Mouse (Mus musculus): ENCODE measurements around the gene Gja1. TPM values are rescaled to one million over a fixed set of nuclear protein-coding genes. Genes with fewer than 3 reads are reported as not detected.

Gja1 gene
- polyA plus RNA-seq, 1 experiment from 2014 or later: 141 TPM

GRCm38 (mm10) chr10:56405934-56406333 is 28.8 kb downstream of the Gja1 start:
- Histone ChIP-seq H3K4me2 (replicated peaks; ENCODE audit: low read depth) (no peak overlapping the region), H3K4me3 (ENCODE audit: low read depth, low read length) (no peak overlapping the region), H3K27ac (replicated peaks) (0 out of 2 replicates have a peak overlapping the region, but pooled peaks have one; percentile 40), H3K9ac (ENCODE audit: low read length) (no peak overlapping the region), H3K36me3 (ENCODE audit: control insufficient read depth, insufficient read depth, low read length) (no peaks in the 10 kb centered on the region), H3K4me1 (replicated peaks; ENCODE audit: control insufficient read depth, insufficient read depth) (no peaks in the 10 kb centered on the region), H3K27me3 (ENCODE audit: control insufficient read depth, insufficient read depth, low read length) (no peaks in the 10 kb centered on the region), H3K9me3 (ENCODE audit: control insufficient read depth, low read length) (no peaks in the 10 kb centered on the region)
- no peak for DNase-seq (ENCODE audit: low spot score)
- no peak for ATAC-seq (ENCODE audit: low FRiP score, low TSS enrichment)
- TF ChIP-seq EP300 (optimal IDR thresholded peaks at IDR 0.05): no peak
- no peak for TF ChIP-seq CTCF (IDR thresholded peaks at IDR 0.05; ENCODE audit: low read depth)
- 59% methylated on average over 9 of the region's 9 CpGs for WGBS

- H3K36me3 ChIP-seq (ENCODE audit: control insufficient read depth, insufficient read depth, low read length): no peaks in the 10 kb centered on the region
- 79% methylated on average over 6 of the region's 6 CpGs for WGBS
- no peak for DNase-seq (ENCODE audit: low spot score)
- H3K9me3 ChIP-seq (ENCODE audit: control insufficient read depth, low read length): no peaks in the 10 kb centered on the region
- H3K4me1 ChIP-seq (replicated peaks; ENCODE audit: control insufficient read depth, insufficient read depth): no peaks in the 10 kb centered on the region
- 0 out of 2 replicates have a peak overlapping the region, but pooled peaks have one; percentile 40 for H3K27ac ChIP-seq (replicated peaks)
- H3K4me2 ChIP-seq (replicated peaks; ENCODE audit: low read depth): no peak overlapping the region
- no peak overlapping the region for H3K4me3 ChIP-seq (ENCODE audit: low read depth, low read length)
- ATAC-seq (ENCODE audit: low FRiP score, low TSS enrichment): no peak
- TF ChIP-seq EP300 (optimal IDR thresholded peaks at IDR 0.05) (no peak), CTCF (IDR thresholded peaks at IDR 0.05; ENCODE audit: low read depth) (peak; percentile 37)
- no peak overlapping the region for H3K9ac ChIP-seq (ENCODE audit: low read length)
- H3K27me3 ChIP-seq (ENCODE audit: control insufficient read depth, insufficient read depth, low read length): no peaks in the 10 kb centered on the region
These were observed 29.4 kb downstream of the Gja1 start for GRCm38 (mm10) chr10:56406386-56407130.

DNA sequence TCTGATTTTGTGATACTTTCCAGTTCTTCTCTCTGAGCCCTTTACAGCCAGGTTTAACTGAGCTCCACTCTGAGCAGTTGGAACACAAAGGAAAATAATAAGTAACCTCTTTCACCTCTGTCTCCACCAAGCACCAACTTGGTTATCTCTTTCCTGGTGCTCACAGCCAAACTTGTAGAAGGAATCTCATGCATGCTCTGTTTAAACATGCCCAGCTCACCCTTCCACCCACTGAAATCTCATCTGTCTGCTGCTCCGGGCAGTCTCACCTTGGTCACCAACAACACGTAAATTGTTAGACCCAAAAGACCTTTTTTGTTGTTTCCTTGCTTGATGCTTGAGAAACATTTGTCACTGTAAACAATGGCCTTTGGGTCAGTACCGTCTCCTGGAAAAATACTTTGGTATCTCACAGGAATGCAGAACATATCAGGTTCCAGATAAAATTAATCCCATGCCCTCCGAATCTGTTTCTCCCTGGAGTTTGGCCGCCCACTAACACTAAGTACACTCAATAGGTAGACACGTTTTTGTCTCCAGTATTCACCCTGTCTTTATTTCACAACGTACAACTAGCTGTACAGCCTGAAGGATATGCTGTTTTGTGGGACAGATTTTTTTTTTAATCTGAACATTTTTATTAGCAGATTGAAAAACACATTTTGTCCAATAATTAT is 38.9 kb downstream of the Gja1 start:
- WGBS: 44% methylated on average over 7 of the region's 7 CpGs
- Histone ChIP-seq H3K27me3 (ENCODE audit: control insufficient read depth, insufficient read depth, low read length) (no peaks in the 10 kb centered on the region), H3K9ac (ENCODE audit: low read length) (no peak overlapping the region), H3K4me1 (replicated peaks; ENCODE audit: control insufficient read depth, insufficient read depth) (no peaks in the 10 kb centered on the region), H3K27ac (replicated peaks) (no peak overlapping the region), H3K9me3 (ENCODE audit: control insufficient read depth, low read length) (no peaks in the 10 kb centered on the region), H3K4me3 (ENCODE audit: low read depth, low read length) (no peak overlapping the region), H3K36me3 (ENCODE audit: control insufficient read depth, insufficient read depth, low read length) (no peaks in the 10 kb centered on the region), H3K4me2 (replicated peaks; ENCODE audit: low read depth) (no peak overlapping the region)
- DNase-seq (ENCODE audit: low spot score): no peak
- ATAC-seq (ENCODE audit: low FRiP score, low TSS enrichment): no peak
- no peak for TF ChIP-seq EP300 (optimal IDR thresholded peaks at IDR 0.05)
- no peak for TF ChIP-seq CTCF (IDR thresholded peaks at IDR 0.05; ENCODE audit: low read depth)

- no peak overlapping the region for H3K4me2 ChIP-seq (replicated peaks; ENCODE audit: low read depth)
- no peak overlapping the region for H3K27ac ChIP-seq (replicated peaks)
- H3K36me3 ChIP-seq (ENCODE audit: control insufficient read depth, insufficient read depth, low read length): no peaks in the 10 kb centered on the region
- H3K9ac ChIP-seq (ENCODE audit: low read length): no peak overlapping the region
- ATAC-seq (ENCODE audit: low FRiP score, low TSS enrichment) (no peak), DNase-seq (ENCODE audit: low spot score) (no peak)
- H3K9me3 ChIP-seq (ENCODE audit: control insufficient read depth, low read length): no peaks in the 10 kb centered on the region
- H3K27me3 ChIP-seq (ENCODE audit: control insufficient read depth, insufficient read depth, low read length): no peaks in the 10 kb centered on the region
- 76% methylated on average over 4 of the region's 4 CpGs for WGBS
- no peak overlapping the region for H3K4me3 ChIP-seq (ENCODE audit: low read depth, low read length)
- TF ChIP-seq CTCF (IDR thresholded peaks at IDR 0.05; ENCODE audit: low read depth) (no peak), EP300 (optimal IDR thresholded peaks at IDR 0.05) (no peak)
- no peaks in the 10 kb centered on the region for H3K4me1 ChIP-seq (replicated peaks; ENCODE audit: control insufficient read depth, insufficient read depth)
These were observed 45.4 kb downstream of the Gja1 start for GRCm38 (mm10) chr10:56422518-56422917.

DNA sequence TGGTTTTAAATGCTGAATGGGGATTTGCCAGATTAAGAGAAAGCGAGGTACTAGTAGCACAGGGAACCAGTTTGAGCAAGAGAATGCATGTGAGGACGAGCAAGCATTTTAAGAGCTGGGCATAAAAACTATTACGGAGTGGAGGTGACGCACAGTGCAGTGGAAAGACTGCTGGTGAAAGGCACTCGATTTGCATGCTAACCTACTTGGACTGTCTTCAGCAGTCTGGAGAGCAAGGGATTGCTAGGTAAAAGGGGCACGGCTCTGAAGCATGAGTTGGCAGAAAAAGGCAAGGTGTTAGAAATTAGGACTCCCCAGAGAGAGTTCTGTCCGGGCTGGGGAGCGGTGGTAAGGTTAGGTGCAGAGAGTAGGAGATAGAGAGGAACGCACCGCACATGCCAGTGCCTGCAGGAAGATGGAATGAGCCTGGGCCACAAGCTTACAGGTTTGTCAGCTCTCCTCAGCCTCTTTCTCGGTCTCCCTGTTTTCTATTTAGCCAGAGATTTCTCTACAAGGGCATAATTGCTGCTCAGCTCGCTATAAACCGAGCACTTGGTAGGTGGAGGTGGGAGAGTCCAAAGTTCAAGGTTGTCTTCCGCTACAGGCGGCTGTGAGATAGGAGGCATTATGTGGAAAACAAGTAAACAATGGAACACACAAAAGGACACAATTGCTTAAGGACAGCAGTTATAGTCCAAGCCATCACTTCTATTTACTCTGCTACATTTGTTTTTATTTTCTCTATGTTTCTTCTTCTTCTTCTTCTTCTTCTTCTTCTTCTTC is 48.1 kb downstream of the Gja1 start:
- TF ChIP-seq CTCF (IDR thresholded peaks at IDR 0.05; ENCODE audit: low read depth) (no peak), EP300 (optimal IDR thresholded peaks at IDR 0.05) (no peak)
- H3K27me3 ChIP-seq (ENCODE audit: control insufficient read depth, insufficient read depth, low read length): no peaks in the 10 kb centered on the region
- no peak overlapping the region for H3K4me2 ChIP-seq (replicated peaks; ENCODE audit: low read depth)
- H3K4me3 ChIP-seq (ENCODE audit: low read depth, low read length): no peak overlapping the region
- no peaks in the 10 kb centered on the region for H3K9me3 ChIP-seq (ENCODE audit: control insufficient read depth, low read length)
- no peak for DNase-seq (ENCODE audit: low spot score)
- no peak for ATAC-seq (ENCODE audit: low FRiP score, low TSS enrichment)
- H3K36me3 ChIP-seq (ENCODE audit: control insufficient read depth, insufficient read depth, low read length): no peaks in the 10 kb centered on the region
- H3K27ac ChIP-seq (replicated peaks): peak overlapping the region; percentile 58; the same call in 1 of the 2 replicates
- H3K4me1 ChIP-seq (replicated peaks; ENCODE audit: control insufficient read depth, insufficient read depth): no peaks in the 10 kb centered on the region
- H3K9ac ChIP-seq (ENCODE audit: low read length): no peak overlapping the region
- WGBS: 68% methylated on average over 15 of the region's 15 CpGs

Data from stomach, postnatal 0 days (tissue).